Mouse (Mus musculus) midbrain, embryonic 16.5 days (tissue): ENCODE data around the gene Kat7. TPM values are rescaled to one million over a fixed set of nuclear protein-coding genes. Genes with fewer than 3 reads are reported as not detected.

Experiments used
- ATAC-seq: fragments of 200-750 bp; cut with Nextera tagmentation; 2 replicates; pipeline ENCODE4 v1.8.0; 2017; ENCODE audit warnings: moderate TSS enrichment
- H3K27ac ChIP-seq: fragments of 300-500 bp; sonication (generic); 2 replicates; pipeline ENCODE4 v1.5.1; 2014; ENCODE audit warnings: mild to moderate bottlenecking, low read length, mixed read lengths
- H3K27me3 ChIP-seq: fragments of 300-500 bp; sonication (generic); 2 replicates; pipeline ENCODE4 v1.6.1; 2014; ENCODE audit warnings: low read depth, low read length, mixed read lengths; ENCODE audit not compliant: control insufficient read depth, insufficient read depth
- H3K36me3 ChIP-seq: fragments of 300-500 bp; sonication (generic); 2 replicates; pipeline ENCODE4 v1.6.1; 2014; ENCODE audit warnings: mild to moderate bottlenecking, low read length, moderate library complexity, mixed read lengths; ENCODE audit not compliant: control insufficient read depth, insufficient read depth
- H3K4me1 ChIP-seq: fragments of 300-500 bp; sonication (generic); 2 replicates; pipeline ENCODE4 v1.6.1; 2014; ENCODE audit warnings: mild to moderate bottlenecking, low read length, mixed read lengths; ENCODE audit not compliant: control insufficient read depth, insufficient read depth
- H3K4me2 ChIP-seq: fragments of 300-500 bp; sonication (generic); 2 replicates; pipeline ENCODE4 v1.6.1; 2014; ENCODE audit warnings: mild to moderate bottlenecking, low read length, mixed read lengths
- H3K4me3 ChIP-seq: fragments of 300-500 bp; sonication (generic); 2 replicates; pipeline ENCODE4 v1.5.1; 2014; ENCODE audit warnings: low read depth, mild to moderate bottlenecking, low read length, moderate library complexity, mixed read lengths
- H3K9ac ChIP-seq: fragments of 300-500 bp; sonication (generic); 2 replicates; pipeline ENCODE4 v1.6.1; 2014; ENCODE audit warnings: low read depth, low read length, mixed read lengths
- H3K9me3 ChIP-seq: fragments of 300-500 bp; sonication (generic); replicated peaks from 2 replicates; pipeline ENCODE4 v1.6.1; 2014; ENCODE audit warnings: mild to moderate bottlenecking, low read length, mixed read lengths; ENCODE audit not compliant: control insufficient read depth, poor library complexity, severe bottlenecking
- WGBS: fragments of 180-500 bp; shearing (Covaris S2); extraction: QIAGEN DNeasy Blood & Tissue Kit; methylation state at CpG from one replicate; pipeline ENCODE4 v1.1.7; 2014; 5-methylcytosine and 5-hydroxymethylcytosine counted together
- polyA plus RNA-seq: library from polyadenylated mRNA; unstranded; fragments of >200 nt; fragmentation: Nextera tagmentation; extraction: Ambion mirVana; gene quantifications from 2 replicates; pipeline ENCODE4 v1.2.1, GENCODE M21; 2015

Gene Kat7
- polyA plus RNA-seq, 1 experiment from 2014 or later: 65.8 TPM

GRCm38 (mm10) chr11:95305600-95305999, 4.4 kb downstream of the Kat7 start:
- WGBS: 95% methylated on average over 7 of the region's 7 CpGs
- Histone ChIP-seq H3K4me1 (peaks cover 11% of the 10 kb centered on the region), H3K9ac (no peak overlapping the region), H3K4me2 (no peak overlapping the region), H3K27me3 (no peaks in the 10 kb centered on the region), H3K27ac (no peak overlapping the region), H3K4me3 (no peak overlapping the region), H3K9me3 (no peaks in the 10 kb centered on the region), H3K36me3 (peaks cover 13% of the 10 kb centered on the region; the same call in 1 of the 2 replicates)
- ATAC-seq: no peak

- Histone ChIP-seq H3K27me3 (no peaks in the 10 kb centered on the region), H3K36me3 (peaks cover 23% of the 10 kb centered on the region), H3K9ac (no peak overlapping the region), H3K4me1 (no peaks in the 10 kb centered on the region), H3K4me2 (no peak overlapping the region), H3K9me3 (no peaks in the 10 kb centered on the region), H3K27ac (no peak overlapping the region), H3K4me3 (no peak overlapping the region)
- ATAC-seq: no peak
- 97% methylated on average over 3 of the region's 3 CpGs for WGBS
These were observed 8.3 kb downstream of the Kat7 start for GRCm38 (mm10) chr11:95301772-95302171.

GRCm38 (mm10) chr11:95299886-95300285, 10.2 kb downstream of the Kat7 start:
- Histone ChIP-seq H3K4me2 (no peak overlapping the region), H3K4me3 (no peak overlapping the region), H3K4me1 (no peaks in the 10 kb centered on the region), H3K27ac (no peak overlapping the region), H3K9ac (no peak overlapping the region), H3K9me3 (no peaks in the 10 kb centered on the region), H3K36me3 (peaks cover 18% of the 10 kb centered on the region; the same call in 1 of the 2 replicates), H3K27me3 (no peaks in the 10 kb centered on the region)
- WGBS: 97% methylated on average over 12 of the region's 12 CpGs
- ATAC-seq: no peak

GRCm38 (mm10) chr11:95298146-95298545, 11.9 kb downstream of the Kat7 start:
- Histone ChIP-seq H3K9me3 (no peaks in the 10 kb centered on the region), H3K27me3 (no peaks in the 10 kb centered on the region), H3K36me3 (peaks cover 29% of the 10 kb centered on the region), H3K27ac (no peak overlapping the region), H3K4me2 (no peak overlapping the region), H3K4me3 (no peak overlapping the region), H3K9ac (no peak overlapping the region), H3K4me1 (no peaks in the 10 kb centered on the region)
- WGBS: 20% methylated on average over 2 of the region's 2 CpGs
- ATAC-seq: no peak

- 97% methylated on average over 12 of the region's 13 CpGs for WGBS
- no peaks in the 10 kb centered on the region for H3K27me3 ChIP-seq
- no peak overlapping the region for H3K4me3 ChIP-seq
- no peak overlapping the region for H3K4me2 ChIP-seq
- H3K36me3 ChIP-seq: peaks cover 37% of the 10 kb centered on the region
- no peak overlapping the region for H3K27ac ChIP-seq
- H3K9me3 ChIP-seq: no peaks in the 10 kb centered on the region
- no peaks in the 10 kb centered on the region for H3K4me1 ChIP-seq
- no peak for ATAC-seq
- no peak overlapping the region for H3K9ac ChIP-seq
These were observed 14.3 kb downstream of the Kat7 start for GRCm38 (mm10) chr11:95295736-95296135.

GRCm38 (mm10) chr11:95293017-95293624, 16.9 kb downstream of the Kat7 start:
- Histone ChIP-seq H3K4me1 (no peaks in the 10 kb centered on the region), H3K4me2 (no peak overlapping the region), H3K9me3 (no peaks in the 10 kb centered on the region), H3K4me3 (no peak overlapping the region), H3K27me3 (no peaks in the 10 kb centered on the region), H3K27ac (no peak overlapping the region), H3K36me3 (peaks cover 42% of the 10 kb centered on the region), H3K9ac (no peak overlapping the region)
- 94% methylated on average over 8 of the region's 8 CpGs for WGBS
- ATAC-seq: no peak

GRCm38 (mm10) chr11:95291998-95292397, 18.0 kb downstream of the Kat7 start:
- WGBS: 81% methylated on average over 4 of the region's 4 CpGs
- H3K9ac ChIP-seq: no peak overlapping the region
- H3K27ac ChIP-seq: no peak overlapping the region
- peaks cover 42% of the 10 kb centered on the region for H3K36me3 ChIP-seq
- no peak for ATAC-seq
- H3K9me3 ChIP-seq: no peaks in the 10 kb centered on the region
- no peaks in the 10 kb centered on the region for H3K4me1 ChIP-seq
- no peak overlapping the region for H3K4me2 ChIP-seq
- H3K4me3 ChIP-seq: no peak overlapping the region
- H3K27me3 ChIP-seq: no peaks in the 10 kb centered on the region

- Histone ChIP-seq H3K4me1 (no peaks in the 10 kb centered on the region), H3K9me3 (no peaks in the 10 kb centered on the region), H3K4me3 (no peak overlapping the region), H3K9ac (no peak overlapping the region), H3K27me3 (no peaks in the 10 kb centered on the region), H3K36me3 (peaks cover 38% of the 10 kb centered on the region), H3K27ac (no peak overlapping the region), H3K4me2 (no peak overlapping the region)
- no peak for ATAC-seq
- WGBS: 96% methylated on average over 5 of the region's 5 CpGs
These were observed 27.7 kb downstream of the Kat7 start for GRCm38 (mm10) chr11:95282331-95282730.

GRCm38 (mm10) chr11:95279061-95279659, 30.9 kb downstream of the Kat7 start:
- WGBS: 92% methylated on average over 4 of the region's 4 CpGs
- H3K9ac ChIP-seq: no peak overlapping the region
- no peak overlapping the region for H3K4me3 ChIP-seq
- H3K27me3 ChIP-seq: no peaks in the 10 kb centered on the region
- no peak overlapping the region for H3K27ac ChIP-seq
- no peaks in the 10 kb centered on the region for H3K4me1 ChIP-seq
- no peak overlapping the region for H3K4me2 ChIP-seq
- ATAC-seq: no peak
- peaks cover 52% of the 10 kb centered on the region for H3K36me3 ChIP-seq
- H3K9me3 ChIP-seq: no peaks in the 10 kb centered on the region
